Mouse (Mus musculus): Measurements from ENCODE around the gene Klhl2. TPM values are rescaled to one million over a fixed set of nuclear protein-coding genes. Genes with fewer than 3 reads are reported as not detected.
A peak's percentile ranks its signal among the peaks of the same experiment; 100 is the strongest.

Klhl2 gene
- polyA plus RNA-seq, 1 experiment, result 25.9 TPM

DNA sequence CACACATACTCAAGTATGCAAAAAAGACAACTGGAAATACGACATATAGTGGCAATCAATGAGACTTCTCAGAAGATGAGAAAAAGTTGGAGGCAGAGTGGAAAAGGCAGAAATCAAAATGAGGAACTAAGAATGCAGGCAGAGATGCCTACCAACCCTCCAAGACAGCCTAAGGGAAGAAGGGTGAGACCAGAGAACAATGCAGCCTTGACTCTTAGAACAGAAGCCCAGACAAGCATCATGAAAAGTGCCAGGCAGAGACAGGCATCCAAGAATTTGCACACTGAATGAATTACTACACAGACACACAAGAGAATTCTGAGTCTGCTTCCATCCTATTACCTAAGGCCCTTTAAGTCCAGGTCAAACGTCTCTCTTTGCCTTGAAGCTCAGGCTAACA lies 2.6 kb downstream of the Klhl2 start:
- TF ChIP-seq CTCF (IDR thresholded peaks at IDR 0.05; ENCODE audit: low read depth, low read length) (no peak), POLR2A (IDR thresholded peaks at IDR 0.05; ENCODE audit: insufficient read depth, low read length) (no peak), EP300 (IDR thresholded peaks at IDR 0.05; ENCODE audit: insufficient read depth, low read depth, low read length) (no peak)
- Histone ChIP-seq H3K9me3 (replicated peaks; ENCODE audit: control insufficient read depth, insufficient read depth, low read length, poor library complexity, severe bottlenecking) (no peaks in the 10 kb centered on the region), H3K27me3 (ENCODE audit: control insufficient read depth, insufficient read depth, low read length, poor library complexity, severe bottlenecking) (0 out of 2 replicates have a peak, but pooled peaks cover 2% of the 10 kb centered on the region), H3K27ac (ENCODE audit: insufficient read depth, low read length) (peak overlapping the region; percentile 62; the same call in 1 of the 2 replicates), H3K4me1 (ENCODE audit: control insufficient read depth, insufficient read depth, low read length) (no peaks in the 10 kb centered on the region), H3K9ac (ENCODE audit: low read depth, poor library complexity, severe bottlenecking) (no peak overlapping the region), H3K36me3 (ENCODE audit: control insufficient read depth, insufficient read depth, low read length, poor library complexity, severe bottlenecking) (no peaks in the 10 kb centered on the region), H3K4me3 (ENCODE audit: low read depth, low read length) (no peak overlapping the region)

- Histone ChIP-seq H3K4me3 (ENCODE audit: low read depth, low read length) (no peak overlapping the region), H3K9ac (ENCODE audit: low read depth, poor library complexity, severe bottlenecking) (no peak overlapping the region), H3K9me3 (replicated peaks; ENCODE audit: control insufficient read depth, insufficient read depth, low read length, poor library complexity, severe bottlenecking) (no peaks in the 10 kb centered on the region), H3K27ac (ENCODE audit: insufficient read depth, low read length) (no peak overlapping the region), H3K36me3 (ENCODE audit: control insufficient read depth, insufficient read depth, low read length, poor library complexity, severe bottlenecking) (no peaks in the 10 kb centered on the region), H3K4me1 (ENCODE audit: control insufficient read depth, insufficient read depth, low read length) (no peaks in the 10 kb centered on the region), H3K27me3 (ENCODE audit: control insufficient read depth, insufficient read depth, low read length, poor library complexity, severe bottlenecking) (no peaks in the 10 kb centered on the region)
- TF ChIP-seq EP300 (IDR thresholded peaks at IDR 0.05; ENCODE audit: insufficient read depth, low read depth, low read length) (no peak), CTCF (IDR thresholded peaks at IDR 0.05; ENCODE audit: low read depth, low read length) (no peak), POLR2A (IDR thresholded peaks at IDR 0.05; ENCODE audit: insufficient read depth, low read length) (no peak)
Measured at GRCm38 (mm10) chr8:64845314-64845713, 4.5 kb downstream of the Klhl2 start.

GRCm38 (mm10) chr8:64844043-64844481 lies 5.8 kb downstream of the Klhl2 start:
- Histone ChIP-seq H3K4me3 (ENCODE audit: low read depth, low read length) (no peak overlapping the region), H3K27me3 (ENCODE audit: control insufficient read depth, insufficient read depth, low read length, poor library complexity, severe bottlenecking) (no peaks in the 10 kb centered on the region), H3K4me1 (ENCODE audit: control insufficient read depth, insufficient read depth, low read length) (no peaks in the 10 kb centered on the region), H3K9ac (ENCODE audit: low read depth, poor library complexity, severe bottlenecking) (no peak overlapping the region), H3K9me3 (replicated peaks; ENCODE audit: control insufficient read depth, insufficient read depth, low read length, poor library complexity, severe bottlenecking) (no peaks in the 10 kb centered on the region), H3K27ac (ENCODE audit: insufficient read depth, low read length) (no peak overlapping the region), H3K36me3 (ENCODE audit: control insufficient read depth, insufficient read depth, low read length, poor library complexity, severe bottlenecking) (no peaks in the 10 kb centered on the region)
- TF ChIP-seq CTCF (IDR thresholded peaks at IDR 0.05; ENCODE audit: low read depth, low read length) (no peak), EP300 (IDR thresholded peaks at IDR 0.05; ENCODE audit: insufficient read depth, low read depth, low read length) (no peak), POLR2A (IDR thresholded peaks at IDR 0.05; ENCODE audit: insufficient read depth, low read length) (no peak)

- H3K9me3 ChIP-seq (replicated peaks; ENCODE audit: control insufficient read depth, insufficient read depth, low read length, poor library complexity, severe bottlenecking), result no peaks in the 10 kb centered on the region
- H3K36me3 ChIP-seq (ENCODE audit: control insufficient read depth, insufficient read depth, low read length, poor library complexity, severe bottlenecking), result no peaks in the 10 kb centered on the region
- TF ChIP-seq POLR2A (IDR thresholded peaks at IDR 0.05; ENCODE audit: insufficient read depth, low read length) (no peak), CTCF (IDR thresholded peaks at IDR 0.05; ENCODE audit: low read depth, low read length) (no peak), EP300 (IDR thresholded peaks at IDR 0.05; ENCODE audit: insufficient read depth, low read depth, low read length) (no peak)
- H3K4me3 ChIP-seq (ENCODE audit: low read depth, low read length), result no peak overlapping the region
- H3K4me1 ChIP-seq (ENCODE audit: control insufficient read depth, insufficient read depth, low read length), result no peaks in the 10 kb centered on the region
- no peaks in the 10 kb centered on the region for H3K27me3 ChIP-seq (ENCODE audit: control insufficient read depth, insufficient read depth, low read length, poor library complexity, severe bottlenecking)
- no peak overlapping the region for H3K27ac ChIP-seq (ENCODE audit: insufficient read depth, low read length)
- H3K9ac ChIP-seq (ENCODE audit: low read depth, poor library complexity, severe bottlenecking), result no peak overlapping the region
Measured at GRCm38 (mm10) chr8:64843168-64843567, 6.6 kb downstream of the Klhl2 start.

DNA sequence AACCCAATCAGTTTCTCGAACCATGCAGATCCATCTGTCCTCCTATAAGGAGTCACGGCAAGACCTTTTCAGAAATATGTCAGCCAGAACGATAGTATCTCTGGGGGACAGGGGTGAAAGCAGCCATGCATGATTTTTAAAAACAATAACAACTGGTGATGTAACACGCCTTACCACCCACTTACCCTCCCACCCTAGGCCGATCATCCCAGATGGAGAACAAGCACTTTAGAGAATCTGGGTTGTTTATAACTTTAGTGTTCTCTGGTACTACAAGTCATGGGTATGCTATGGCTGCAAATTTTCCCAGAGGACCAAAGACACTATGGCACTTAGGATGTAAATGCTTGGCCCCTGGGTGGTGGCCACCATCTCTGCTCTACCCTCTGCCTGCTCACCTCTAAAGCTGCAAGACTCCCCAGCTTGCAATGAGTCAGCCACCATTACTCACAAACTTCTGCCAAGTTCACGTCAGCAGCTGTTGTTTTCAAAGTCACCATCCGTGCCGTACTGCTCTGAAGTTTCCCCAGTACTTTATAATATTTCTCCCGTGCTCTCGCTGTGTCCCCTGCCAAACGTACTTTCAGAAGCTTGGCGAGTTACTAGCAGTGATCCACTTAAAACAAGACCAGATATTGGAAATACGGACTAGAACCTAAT lies 7.9 kb downstream of the Klhl2 start:
- Histone ChIP-seq H3K27ac (ENCODE audit: insufficient read depth, low read length) (no peak overlapping the region), H3K9me3 (replicated peaks; ENCODE audit: control insufficient read depth, insufficient read depth, low read length, poor library complexity, severe bottlenecking) (no peaks in the 10 kb centered on the region), H3K9ac (ENCODE audit: low read depth, poor library complexity, severe bottlenecking) (no peak overlapping the region), H3K4me3 (ENCODE audit: low read depth, low read length) (no peak overlapping the region), H3K27me3 (ENCODE audit: control insufficient read depth, insufficient read depth, low read length, poor library complexity, severe bottlenecking) (no peaks in the 10 kb centered on the region), H3K36me3 (ENCODE audit: control insufficient read depth, insufficient read depth, low read length, poor library complexity, severe bottlenecking) (no peaks in the 10 kb centered on the region), H3K4me1 (ENCODE audit: control insufficient read depth, insufficient read depth, low read length) (no peaks in the 10 kb centered on the region)
- no peak for TF ChIP-seq EP300 (IDR thresholded peaks at IDR 0.05; ENCODE audit: insufficient read depth, low read depth, low read length)
- TF ChIP-seq CTCF (IDR thresholded peaks at IDR 0.05; ENCODE audit: low read depth, low read length), result no peak
- TF ChIP-seq POLR2A (IDR thresholded peaks at IDR 0.05; ENCODE audit: insufficient read depth, low read length), result no peak

DNA sequence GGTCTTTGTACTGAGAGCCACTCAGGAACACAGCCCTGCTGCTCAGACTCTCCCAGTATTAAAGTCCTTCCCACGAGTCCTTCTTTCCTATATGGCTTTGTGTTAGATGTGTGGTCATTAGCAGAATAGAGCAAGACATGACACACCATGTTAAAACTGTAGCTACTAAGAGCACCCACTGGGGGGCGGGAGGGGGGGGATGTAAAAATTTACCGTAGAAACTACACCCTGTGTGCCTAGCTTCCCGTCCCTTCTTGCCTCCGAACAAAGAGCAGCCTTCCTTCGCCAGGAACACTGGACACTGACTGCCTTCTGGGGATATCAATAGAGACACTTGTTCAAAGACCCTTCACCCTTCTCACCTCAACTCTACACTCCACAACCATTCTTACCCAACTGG lies 10.2 kb downstream of the Klhl2 start:
- H3K4me3 ChIP-seq (ENCODE audit: low read depth, low read length), result no peak overlapping the region
- TF ChIP-seq POLR2A (IDR thresholded peaks at IDR 0.05; ENCODE audit: insufficient read depth, low read length), result no peak
- no peak for TF ChIP-seq EP300 (IDR thresholded peaks at IDR 0.05; ENCODE audit: insufficient read depth, low read depth, low read length)
- TF ChIP-seq CTCF (IDR thresholded peaks at IDR 0.05; ENCODE audit: low read depth, low read length), result no peak
- H3K9me3 ChIP-seq (replicated peaks; ENCODE audit: control insufficient read depth, insufficient read depth, low read length, poor library complexity, severe bottlenecking), result no peaks in the 10 kb centered on the region
- no peaks in the 10 kb centered on the region for H3K36me3 ChIP-seq (ENCODE audit: control insufficient read depth, insufficient read depth, low read length, poor library complexity, severe bottlenecking)
- no peak overlapping the region for H3K27ac ChIP-seq (ENCODE audit: insufficient read depth, low read length)
- H3K4me1 ChIP-seq (ENCODE audit: control insufficient read depth, insufficient read depth, low read length), result no peaks in the 10 kb centered on the region
- no peak overlapping the region for H3K9ac ChIP-seq (ENCODE audit: low read depth, poor library complexity, severe bottlenecking)
- no peaks in the 10 kb centered on the region for H3K27me3 ChIP-seq (ENCODE audit: control insufficient read depth, insufficient read depth, low read length, poor library complexity, severe bottlenecking)

Measured in ES-Bruce4 (cell line).